Mouse (Mus musculus) liver, embryonic 12.5 days (tissue): ENCODE data around the gene Zcchc7. TPM values are rescaled to one million over a fixed set of nuclear protein-coding genes. Genes with fewer than 3 reads are reported as not detected.

Experiments used
- ATAC-seq: fragments of 200-750 bp; cut with Nextera tagmentation; 2 replicates; pipeline ENCODE4 v1.8.0; 2017; ENCODE audit warnings: moderate number of reproducible peaks, mild to moderate bottlenecking, moderate library complexity
- H3K27ac ChIP-seq: fragments of 300-500 bp; sonication (generic); 2 replicates; pipeline ENCODE4 v1.5.1; 2016; ENCODE audit warnings: mild to moderate bottlenecking
- H3K27me3 ChIP-seq: fragments of 300-500 bp; sonication (generic); replicated peaks from 2 replicates; pipeline ENCODE4 v1.6.1; 2016; ENCODE audit warnings: mild to moderate bottlenecking, moderate library complexity
- H3K36me3 ChIP-seq: fragments of 300-500 bp; sonication (generic); 2 replicates; pipeline ENCODE4 v1.6.1; 2016; ENCODE audit warnings: mild to moderate bottlenecking, moderate library complexity
- H3K4me1 ChIP-seq: fragments of 300-500 bp; sonication (generic); 2 replicates; pipeline ENCODE4 v1.6.1; 2016
- H3K4me2 ChIP-seq: fragments of 300-500 bp; sonication (generic); 2 replicates; pipeline ENCODE4 v1.6.1; 2016; ENCODE audit warnings: mild to moderate bottlenecking, moderate library complexity
- H3K4me3 ChIP-seq: fragments of 300-500 bp; sonication (generic); 2 replicates; pipeline ENCODE4 v1.5.1; 2016; ENCODE audit warnings: mild to moderate bottlenecking, moderate library complexity
- H3K9ac ChIP-seq: fragments of 300-500 bp; sonication (generic); 2 replicates; pipeline ENCODE4 v1.6.1; 2016; ENCODE audit warnings: mild to moderate bottlenecking, moderate library complexity
- H3K9me3 ChIP-seq: fragments of 300-500 bp; sonication (generic); replicated peaks from 2 replicates; pipeline ENCODE4 v1.6.1; 2016; ENCODE audit warnings: mild to moderate bottlenecking, moderate library complexity
- WGBS: fragments of 180-500 bp; shearing (Covaris S2); methylation state at CpG from one replicate; pipeline ENCODE4 v1.1.7; 2016; ENCODE audit not compliant: insufficient replicate concordance; 5-methylcytosine and 5-hydroxymethylcytosine counted together
- polyA plus RNA-seq: library from polyadenylated mRNA; unstranded; fragments of >200 nt; fragmentation: Nextera tagmentation; extraction: Ambion mirVana; gene quantifications from 2 replicates; pipeline ENCODE4 v1.2.1, GENCODE M21; 2016

Gene Zcchc7
- polyA plus RNA-seq, 1 experiment from 2014 or later = 17.2 TPM

- Histone ChIP-seq H3K27ac (no peak overlapping the region), H3K9ac (no peak overlapping the region), H3K4me2 (no peak overlapping the region), H3K36me3 (no peaks in the 10 kb centered on the region), H3K4me3 (no peak overlapping the region), H3K9me3 (no peaks in the 10 kb centered on the region), H3K4me1 (no peaks in the 10 kb centered on the region), H3K27me3 (no peaks in the 10 kb centered on the region)
- no peak for ATAC-seq
- 83% methylated on average over 3 of the region's 3 CpGs for WGBS
These were observed 21.4 kb downstream of the Zcchc7 start for GRCm38 (mm10) chr4:44777101-44777500.

DNA sequence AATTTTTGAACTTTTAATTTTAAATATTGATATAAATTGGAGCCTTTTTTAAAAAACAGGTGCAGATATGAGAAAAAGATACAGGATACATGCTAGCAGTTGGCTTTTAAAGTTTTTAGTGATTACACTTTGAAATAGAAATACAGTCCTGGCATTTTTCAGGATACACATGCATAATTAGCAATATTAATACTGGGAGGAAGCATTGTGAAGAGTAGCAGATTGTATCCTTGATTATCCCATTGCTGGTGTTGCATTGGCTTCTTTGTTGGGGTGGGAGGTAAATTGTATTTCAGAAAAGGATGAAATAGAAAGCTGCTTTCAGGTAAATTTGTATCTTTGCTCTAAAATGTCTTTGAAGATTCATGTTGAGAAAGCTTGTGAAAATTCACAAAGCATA is 22.0 kb downstream of the Zcchc7 start:
- ATAC-seq = no peak
- no peak overlapping the region for H3K4me3 ChIP-seq
- H3K27me3 ChIP-seq = no peaks in the 10 kb centered on the region
- H3K9me3 ChIP-seq = no peaks in the 10 kb centered on the region
- no peak overlapping the region for H3K27ac ChIP-seq
- no peaks in the 10 kb centered on the region for H3K4me1 ChIP-seq
- H3K9ac ChIP-seq = no peak overlapping the region
- no peaks in the 10 kb centered on the region for H3K36me3 ChIP-seq
- no peak overlapping the region for H3K4me2 ChIP-seq

- no peak overlapping the region for H3K27ac ChIP-seq
- 71% methylated on average over 3 of the region's 3 CpGs for WGBS
- no peak for ATAC-seq
- no peaks in the 10 kb centered on the region for H3K4me1 ChIP-seq
- H3K27me3 ChIP-seq = no peaks in the 10 kb centered on the region
- H3K4me2 ChIP-seq = no peak overlapping the region
- no peak overlapping the region for H3K9ac ChIP-seq
- no peaks in the 10 kb centered on the region for H3K9me3 ChIP-seq
- no peaks in the 10 kb centered on the region for H3K36me3 ChIP-seq
- H3K4me3 ChIP-seq = no peak overlapping the region
These were observed 22.6 kb downstream of the Zcchc7 start for GRCm38 (mm10) chr4:44778316-44778715.

DNA sequence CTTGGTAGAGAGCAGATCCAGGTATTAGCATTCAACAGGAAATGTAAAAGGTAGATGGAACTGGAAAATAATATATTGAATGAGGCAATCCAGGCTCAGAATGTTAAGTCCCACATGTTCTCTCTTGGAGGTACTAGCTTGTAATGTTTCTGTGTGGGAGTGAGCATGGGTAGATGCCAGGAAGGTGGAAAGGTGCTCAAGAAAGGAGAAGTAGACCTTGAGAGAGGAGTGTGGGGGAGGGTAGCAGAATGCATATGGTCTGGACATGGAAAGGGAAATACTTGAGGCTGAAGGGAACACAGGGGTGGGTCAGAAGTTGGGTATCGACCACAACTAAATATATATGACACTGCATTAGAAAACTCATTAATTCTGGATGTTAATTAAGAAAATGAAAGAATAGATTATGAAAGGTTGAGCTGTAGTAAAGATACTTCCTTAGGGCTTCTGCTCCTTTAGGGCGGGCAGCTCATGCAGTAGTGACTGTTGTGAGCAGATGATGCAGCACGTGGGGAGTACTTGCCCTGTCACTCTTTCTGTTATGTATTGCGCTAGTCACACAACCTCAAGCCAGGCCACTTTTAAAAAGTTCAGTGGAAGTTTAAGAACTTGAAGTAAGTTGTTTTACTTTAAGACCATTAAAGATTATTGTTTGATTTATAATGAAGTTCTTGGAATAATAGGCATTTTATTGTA is 24.9 kb downstream of the Zcchc7 start:
- Histone ChIP-seq H3K4me2 (no peak overlapping the region), H3K4me1 (no peaks in the 10 kb centered on the region), H3K4me3 (no peak overlapping the region), H3K27ac (no peak overlapping the region), H3K9ac (no peak overlapping the region), H3K36me3 (no peaks in the 10 kb centered on the region), H3K27me3 (no peaks in the 10 kb centered on the region), H3K9me3 (no peaks in the 10 kb centered on the region)
- WGBS = 53% methylated on average over 4 of the region's 4 CpGs
- ATAC-seq = no peak

GRCm38 (mm10) chr4:44781494-44781893 is 25.8 kb downstream of the Zcchc7 start:
- WGBS = 76% methylated on average over 1 of the region's 1 CpGs

GRCm38 (mm10) chr4:44783566-44784292 is 28.1 kb downstream of the Zcchc7 start:
- ATAC-seq = no peak
- Histone ChIP-seq H3K36me3 (no peaks in the 10 kb centered on the region), H3K4me1 (no peaks in the 10 kb centered on the region), H3K27me3 (no peaks in the 10 kb centered on the region), H3K27ac (no peak overlapping the region), H3K9ac (no peak overlapping the region), H3K4me2 (no peak overlapping the region), H3K9me3 (no peaks in the 10 kb centered on the region), H3K4me3 (no peak overlapping the region)
- 70% methylated on average over 6 of the region's 6 CpGs for WGBS

More at GRCm38 (mm10) chr4:44781494-44781893, 25.8 kb downstream of the Zcchc7 start:
- H3K9me3 ChIP-seq = no peaks in the 10 kb centered on the region
- H3K4me3 ChIP-seq = no peak overlapping the region
- ATAC-seq = no peak
- H3K4me2 ChIP-seq = no peak overlapping the region
- H3K27ac ChIP-seq = no peak overlapping the region
- H3K36me3 ChIP-seq = no peaks in the 10 kb centered on the region
- H3K4me1 ChIP-seq = no peaks in the 10 kb centered on the region
- H3K9ac ChIP-seq = no peak overlapping the region
- no peaks in the 10 kb centered on the region for H3K27me3 ChIP-seq

GRCm38 (mm10) chr4:44812855-44813254 is 57.2 kb downstream of the Zcchc7 start:
- Histone ChIP-seq H3K9ac (no peak overlapping the region), H3K27ac (no peak overlapping the region), H3K4me1 (peaks cover 40% of the 10 kb centered on the region), H3K27me3 (no peaks in the 10 kb centered on the region), H3K9me3 (no peaks in the 10 kb centered on the region), H3K36me3 (no peaks in the 10 kb centered on the region), H3K4me2 (no peak overlapping the region), H3K4me3 (no peak overlapping the region)
- 35% methylated on average over 1 of the region's 1 CpGs for WGBS
- ATAC-seq = peak; percentile 30; the same call in 1 of the 2 replicates

- 29% methylated on average over 4 of the region's 4 CpGs for WGBS
- peak overlapping the region; percentile 33 for H3K4me2 ChIP-seq
- no peaks in the 10 kb centered on the region for H3K36me3 ChIP-seq
- no peak overlapping the region for H3K9ac ChIP-seq
- H3K9me3 ChIP-seq = no peaks in the 10 kb centered on the region
- ATAC-seq = peak; percentile 88
- H3K4me1 ChIP-seq = peaks cover 40% of the 10 kb centered on the region
- no peaks in the 10 kb centered on the region for H3K27me3 ChIP-seq
- no peak overlapping the region for H3K4me3 ChIP-seq
- H3K27ac ChIP-seq = no peak overlapping the region
These were observed 58.1 kb downstream of the Zcchc7 start for GRCm38 (mm10) chr4:44813770-44814169.

DNA sequence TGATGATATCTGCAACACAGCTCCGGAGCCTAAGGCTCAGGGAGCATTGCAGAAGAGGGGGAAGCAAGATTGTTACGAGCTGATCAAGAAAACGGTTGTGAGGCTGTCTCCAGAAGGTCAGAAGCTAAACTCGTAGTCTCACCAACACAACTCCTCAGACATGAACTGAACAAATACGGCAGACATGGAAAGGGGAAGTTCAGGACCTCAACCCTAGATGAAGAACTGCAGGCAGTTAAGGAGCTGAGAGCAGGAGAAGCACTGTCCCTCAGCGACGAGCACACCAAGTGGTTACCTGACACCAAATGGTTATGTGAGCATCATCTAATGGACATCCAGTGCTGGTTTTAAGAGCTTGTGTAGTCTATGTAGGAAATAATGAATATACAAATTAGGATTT is 60.9 kb downstream of the Zcchc7 start:
- Histone ChIP-seq H3K4me3 (no peak overlapping the region), H3K9me3 (no peaks in the 10 kb centered on the region), H3K36me3 (peaks cover 4% of the 10 kb centered on the region; the same call in 1 of the 2 replicates), H3K4me2 (no peak overlapping the region), H3K27me3 (no peaks in the 10 kb centered on the region), H3K27ac (no peak overlapping the region), H3K9ac (no peak overlapping the region), H3K4me1 (peaks cover 40% of the 10 kb centered on the region)
- 24% methylated on average over 7 of the region's 7 CpGs for WGBS
- ATAC-seq = no peak

- no peak for ATAC-seq
- 75% methylated on average over 3 of the region's 3 CpGs for WGBS
- no peak overlapping the region for H3K27ac ChIP-seq
These were observed 74.9 kb downstream of the Zcchc7 start for GRCm38 (mm10) chr4:44830609-44831008.

DNA sequence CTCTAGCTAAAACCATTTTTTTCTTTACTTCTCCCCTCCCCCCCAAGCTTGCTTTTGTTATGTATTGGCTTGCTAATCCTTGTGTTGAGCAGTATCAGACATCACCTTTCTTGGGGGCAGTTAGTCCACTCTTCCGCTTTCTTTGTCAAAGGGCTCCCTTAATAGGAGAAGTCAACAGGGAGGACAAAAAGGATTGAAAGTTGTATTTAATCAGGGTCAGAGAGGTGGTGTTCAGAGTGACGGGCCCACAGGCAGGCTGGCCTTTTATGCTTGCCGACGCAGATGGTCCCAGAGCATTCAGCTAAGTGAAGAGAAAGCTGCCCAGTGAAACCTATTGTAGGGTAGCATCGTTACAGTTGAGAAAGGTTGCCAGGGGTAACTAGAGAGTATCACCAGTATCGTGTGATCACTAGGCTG is 96.2 kb downstream of the Zcchc7 start:
- WGBS = 74% methylated on average over 6 of the region's 6 CpGs
- H3K27me3 ChIP-seq = no peaks in the 10 kb centered on the region
- no peak overlapping the region for H3K4me3 ChIP-seq
- H3K4me1 ChIP-seq = no peaks in the 10 kb centered on the region
- H3K9ac ChIP-seq = no peak overlapping the region
- H3K27ac ChIP-seq = no peak overlapping the region
- H3K9me3 ChIP-seq = no peaks in the 10 kb centered on the region
- ATAC-seq = no peak
- H3K36me3 ChIP-seq = no peaks in the 10 kb centered on the region
- no peak overlapping the region for H3K4me2 ChIP-seq

More at GRCm38 (mm10) chr4:44830609-44831008, 74.9 kb downstream of the Zcchc7 start:
- Histone ChIP-seq H3K4me2 (no peak overlapping the region), H3K27me3 (no peaks in the 10 kb centered on the region), H3K4me1 (no peaks in the 10 kb centered on the region), H3K9ac (no peak overlapping the region), H3K9me3 (no peaks in the 10 kb centered on the region), H3K4me3 (no peak overlapping the region), H3K36me3 (no peaks in the 10 kb centered on the region)

GRCm38 (mm10) chr4:44871591-44871990 is 115.9 kb downstream of the Zcchc7 start:
- H3K4me2 ChIP-seq = no peak overlapping the region
- no peaks in the 10 kb centered on the region for H3K9me3 ChIP-seq
- no peak overlapping the region for H3K9ac ChIP-seq
- no peak overlapping the region for H3K4me3 ChIP-seq
- no peaks in the 10 kb centered on the region for H3K36me3 ChIP-seq
- no peak for ATAC-seq
- no peak overlapping the region for H3K27ac ChIP-seq
- H3K4me1 ChIP-seq = peaks cover 6% of the 10 kb centered on the region
- no peaks in the 10 kb centered on the region for H3K27me3 ChIP-seq
